Mouse (Mus musculus): ENCODE measurements at regions not wholly inside any gene's neighbourhood (a gene's known extent, or its start where the extent isn't known, plus 50 kb on each side); places are given as distances from the start of the nearest gene placed in this dataset.
A peak's percentile ranks its signal among the peaks of the same experiment; 100 is the strongest.

DNA sequence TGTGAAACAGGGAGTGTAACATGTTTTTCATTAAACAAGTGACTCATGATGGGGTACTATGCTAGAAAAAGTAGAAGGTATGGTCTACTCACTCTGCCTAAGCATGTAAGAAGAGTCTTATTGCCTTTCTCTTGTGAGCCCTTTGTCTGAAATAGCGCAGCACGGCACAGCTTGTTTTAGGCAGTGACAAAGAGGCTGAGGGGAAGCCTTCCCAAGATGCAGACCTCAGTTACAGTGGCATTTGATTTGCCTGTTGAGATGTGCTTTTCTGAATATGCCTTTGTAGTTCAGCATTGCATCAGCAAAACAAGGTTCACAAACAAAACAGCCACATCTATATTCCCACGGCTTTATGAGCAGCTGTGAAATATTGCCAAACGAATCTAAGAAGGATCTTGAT lies 189.8 kb upstream of the Chl1 start:
- Histone ChIP-seq H3K4me1 (replicated peaks; ENCODE audit: control insufficient read depth, insufficient read depth, low read length) (0 out of 2 replicates have a peak, but pooled peaks cover 5% of the 10 kb centered on the region), H3K36me3 (ENCODE audit: control insufficient read depth, insufficient read depth, low read length) (no peaks in the 10 kb centered on the region), H3K27me3 (ENCODE audit: control insufficient read depth, insufficient read depth, low read depth, low read length) (no peaks in the 10 kb centered on the region), H3K9ac (ENCODE audit: low read length) (no peak overlapping the region), H3K9me3 (ENCODE audit: control insufficient read depth, low read length) (no peaks in the 10 kb centered on the region), H3K4me2 (ENCODE audit: low read depth, low read length) (no peak overlapping the region), H3K4me3 (ENCODE audit: low read length) (no peak overlapping the region), H3K27ac (ENCODE audit: low read length) (no peak overlapping the region)
- ATAC-seq (ENCODE audit: low read depth) = no peak
- 64% methylated on average over 4 of the region's 4 CpGs for WGBS

DNA sequence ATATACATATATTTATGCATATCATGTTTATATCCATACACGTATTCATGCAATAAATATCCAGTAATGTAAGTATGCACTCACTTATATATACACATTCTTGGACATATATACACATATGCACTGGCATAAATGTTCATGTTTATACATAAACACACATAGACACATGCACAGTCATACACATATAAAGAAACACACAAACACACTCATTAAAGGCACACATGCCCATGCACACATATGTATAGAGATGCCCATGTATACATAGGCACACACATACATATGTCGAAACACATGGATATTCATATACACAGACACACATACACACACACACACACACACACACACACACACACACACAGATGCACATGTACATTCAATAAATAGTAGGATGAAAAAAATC lies 189.3 kb upstream of the Chl1 start:
- no peaks in the 10 kb centered on the region for H3K36me3 ChIP-seq (ENCODE audit: control insufficient read depth, insufficient read depth, low read length)
- H3K27ac ChIP-seq (ENCODE audit: low read length) = no peak overlapping the region
- H3K4me2 ChIP-seq (ENCODE audit: low read depth, low read length) = no peak overlapping the region
- no peaks in the 10 kb centered on the region for H3K27me3 ChIP-seq (ENCODE audit: control insufficient read depth, insufficient read depth, low read depth, low read length)
- H3K4me1 ChIP-seq (replicated peaks; ENCODE audit: control insufficient read depth, insufficient read depth, low read length) = 0 out of 2 replicates have a peak, but pooled peaks cover 5% of the 10 kb centered on the region
- H3K4me3 ChIP-seq (ENCODE audit: low read length) = no peak overlapping the region
- ATAC-seq (ENCODE audit: low read depth) = no peak
- no peaks in the 10 kb centered on the region for H3K9me3 ChIP-seq (ENCODE audit: control insufficient read depth, low read length)
- no peak overlapping the region for H3K9ac ChIP-seq (ENCODE audit: low read length)
- 75% methylated on average over 2 of the region's 2 CpGs for WGBS

DNA sequence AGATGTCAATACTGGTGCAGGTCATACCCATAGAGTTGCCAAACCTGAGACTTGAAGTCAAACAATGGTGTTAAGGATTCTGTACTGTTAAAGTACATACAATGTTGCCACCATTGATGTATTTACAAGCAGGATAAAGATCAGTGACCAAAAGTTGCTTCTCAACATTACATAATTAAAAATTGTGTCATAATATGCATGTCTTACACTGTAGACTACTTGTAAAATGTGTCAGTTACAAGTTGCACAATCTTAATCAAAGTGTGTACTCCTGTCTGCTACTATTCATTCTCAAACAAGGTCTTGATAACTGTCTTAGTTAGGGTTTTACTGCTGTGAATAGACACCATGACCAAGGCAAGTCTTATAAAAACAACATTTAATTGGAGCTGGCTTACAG lies 187.9 kb upstream of the Chl1 start:
- H3K4me3 ChIP-seq (ENCODE audit: low read length) = no peak overlapping the region
- no peak for ATAC-seq (ENCODE audit: low read depth)

DNA sequence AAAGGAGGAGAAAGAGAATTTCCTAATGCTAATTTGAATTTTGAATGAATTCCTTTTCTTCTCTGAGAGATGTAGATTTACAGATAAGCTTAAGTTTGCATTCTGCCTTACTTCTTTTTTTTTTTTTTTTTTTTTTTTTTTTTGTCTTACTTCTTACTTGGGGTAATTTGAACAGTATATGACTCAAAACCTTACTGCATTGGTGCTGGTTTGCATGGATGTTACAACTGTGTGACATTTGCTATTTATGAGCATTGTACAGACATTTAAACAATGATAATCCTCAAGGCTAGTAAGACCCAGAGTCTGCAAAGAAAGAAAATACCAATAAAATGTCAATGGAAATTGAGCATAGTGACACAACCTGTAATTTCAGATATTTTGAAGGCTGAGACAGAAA lies 174.7 kb upstream of the Chl1 start:
- H3K36me3 ChIP-seq (ENCODE audit: control insufficient read depth, insufficient read depth, low read length) = no peaks in the 10 kb centered on the region
- H3K4me2 ChIP-seq (ENCODE audit: low read depth, low read length) = no peak overlapping the region
- no peak for ATAC-seq (ENCODE audit: low read depth)
- H3K4me1 ChIP-seq (replicated peaks; ENCODE audit: control insufficient read depth, insufficient read depth, low read length) = no peaks in the 10 kb centered on the region
- no peak overlapping the region for H3K9ac ChIP-seq (ENCODE audit: low read length)
- H3K27me3 ChIP-seq (ENCODE audit: control insufficient read depth, insufficient read depth, low read depth, low read length) = no peaks in the 10 kb centered on the region
- no peak overlapping the region for H3K4me3 ChIP-seq (ENCODE audit: low read length)
- no peak overlapping the region for H3K27ac ChIP-seq (ENCODE audit: low read length)
- no peaks in the 10 kb centered on the region for H3K9me3 ChIP-seq (ENCODE audit: control insufficient read depth, low read length)

More for the DNA sequence above, 187.9 kb upstream of the Chl1 start:
- Histone ChIP-seq H3K36me3 (ENCODE audit: control insufficient read depth, insufficient read depth, low read length) (no peaks in the 10 kb centered on the region), H3K27ac (ENCODE audit: low read length) (no peak overlapping the region), H3K4me2 (ENCODE audit: low read depth, low read length) (no peak overlapping the region), H3K4me1 (replicated peaks; ENCODE audit: control insufficient read depth, insufficient read depth, low read length) (0 out of 2 replicates have a peak, but pooled peaks cover 5% of the 10 kb centered on the region), H3K9ac (ENCODE audit: low read length) (no peak overlapping the region), H3K9me3 (ENCODE audit: control insufficient read depth, low read length) (no peaks in the 10 kb centered on the region), H3K27me3 (ENCODE audit: control insufficient read depth, insufficient read depth, low read depth, low read length) (no peaks in the 10 kb centered on the region)

DNA sequence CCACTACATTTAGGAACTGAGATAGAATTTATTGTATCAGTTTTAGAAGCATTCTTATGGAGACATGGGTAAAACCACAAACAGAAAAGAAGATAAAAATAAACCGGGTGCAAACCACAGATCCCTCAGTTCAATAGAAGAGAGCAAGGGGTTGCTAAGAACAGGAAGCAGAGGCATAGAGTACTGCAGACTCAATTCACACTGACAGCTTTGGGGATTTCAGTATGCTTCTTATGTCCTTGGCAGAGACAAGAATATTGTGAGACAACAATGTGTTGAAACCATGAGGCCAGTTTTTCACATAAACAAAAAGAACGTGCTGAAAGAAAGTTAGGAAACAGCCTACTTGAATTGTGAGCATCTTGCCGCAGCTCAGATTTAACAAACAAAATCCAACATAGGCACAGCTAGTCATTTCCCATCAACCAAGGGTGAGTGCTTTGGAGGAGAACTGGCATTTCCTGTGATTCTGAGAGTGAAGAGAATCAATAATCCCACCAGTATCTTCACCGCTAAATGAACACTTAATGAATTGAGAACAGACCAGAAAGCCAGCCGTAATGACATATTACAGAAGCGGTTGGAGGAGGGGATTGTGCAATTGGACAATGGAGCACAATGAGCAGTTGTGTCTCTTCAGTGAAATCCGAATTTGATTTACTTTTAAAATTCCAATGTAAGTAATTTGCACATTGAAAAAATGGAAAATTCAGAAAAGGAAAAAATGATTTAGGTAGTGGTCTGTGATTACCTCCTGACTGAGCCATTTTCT lies 170.2 kb upstream of the Chl1 start:
- Histone ChIP-seq H3K27me3 (ENCODE audit: control insufficient read depth, insufficient read depth, low read depth, low read length) (no peaks in the 10 kb centered on the region), H3K4me2 (ENCODE audit: low read depth, low read length) (no peak overlapping the region), H3K4me1 (replicated peaks; ENCODE audit: control insufficient read depth, insufficient read depth, low read length) (no peaks in the 10 kb centered on the region), H3K27ac (ENCODE audit: low read length) (no peak overlapping the region), H3K9me3 (ENCODE audit: control insufficient read depth, low read length) (no peaks in the 10 kb centered on the region), H3K9ac (ENCODE audit: low read length) (no peak overlapping the region), H3K4me3 (ENCODE audit: low read length) (no peak overlapping the region), H3K36me3 (ENCODE audit: control insufficient read depth, insufficient read depth, low read length) (no peaks in the 10 kb centered on the region)
- WGBS = 49% methylated on average over 7 of the region's 7 CpGs
- ATAC-seq (ENCODE audit: low read depth) = peak; percentile 80

DNA sequence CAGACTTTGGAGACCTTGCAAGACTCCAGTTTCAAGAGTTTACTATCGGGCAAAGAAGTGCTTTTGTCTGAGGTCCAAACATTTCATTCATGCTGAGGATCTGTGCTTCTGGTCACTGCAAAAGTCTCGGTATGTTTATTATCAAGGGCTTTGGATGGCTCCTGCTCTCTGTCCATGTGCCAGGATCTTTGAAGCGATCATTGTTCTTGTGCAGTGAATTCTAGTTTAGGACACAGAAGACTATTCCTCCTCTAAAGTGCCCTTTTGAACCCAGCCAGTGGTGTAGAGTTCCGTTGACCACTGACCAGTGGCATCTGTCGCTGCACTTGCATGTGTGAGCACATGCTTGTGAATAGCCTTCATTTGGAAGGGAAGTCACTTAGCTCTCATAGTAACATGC lies 166.9 kb upstream of the Chl1 start:
- Histone ChIP-seq H3K27ac (ENCODE audit: low read length) (no peak overlapping the region), H3K9ac (ENCODE audit: low read length) (no peak overlapping the region), H3K27me3 (ENCODE audit: control insufficient read depth, insufficient read depth, low read depth, low read length) (no peaks in the 10 kb centered on the region), H3K9me3 (ENCODE audit: control insufficient read depth, low read length) (no peaks in the 10 kb centered on the region), H3K4me3 (ENCODE audit: low read length) (no peak overlapping the region), H3K4me1 (replicated peaks; ENCODE audit: control insufficient read depth, insufficient read depth, low read length) (no peaks in the 10 kb centered on the region), H3K4me2 (ENCODE audit: low read depth, low read length) (no peak overlapping the region), H3K36me3 (ENCODE audit: control insufficient read depth, insufficient read depth, low read length) (no peaks in the 10 kb centered on the region)
- 76% methylated on average over 5 of the region's 5 CpGs for WGBS
- no peak for ATAC-seq (ENCODE audit: low read depth)

DNA sequence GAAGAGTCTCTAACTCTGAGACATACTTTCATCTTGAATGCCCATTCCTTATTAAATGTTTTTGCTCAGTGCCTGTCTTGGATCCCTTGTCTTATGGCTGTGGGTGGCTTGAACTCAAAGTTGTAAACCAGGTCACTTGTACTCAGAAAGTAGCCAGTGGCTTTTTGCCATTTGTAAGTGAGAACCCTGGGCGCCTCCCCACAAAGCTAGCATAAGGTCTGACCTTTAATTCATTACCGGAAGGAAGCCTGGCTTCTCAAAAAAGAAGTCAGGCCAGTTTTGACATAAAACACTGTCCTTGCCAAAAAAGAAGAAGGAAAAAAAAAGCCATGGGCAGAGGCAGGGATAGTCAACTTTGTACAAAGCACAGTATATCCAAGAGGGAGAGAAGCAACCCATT lies 166.0 kb upstream of the Chl1 start:
- 58% methylated on average over 2 of the region's 2 CpGs for WGBS
- Histone ChIP-seq H3K27me3 (ENCODE audit: control insufficient read depth, insufficient read depth, low read depth, low read length) (no peaks in the 10 kb centered on the region), H3K4me3 (ENCODE audit: low read length) (no peak overlapping the region), H3K9me3 (ENCODE audit: control insufficient read depth, low read length) (no peaks in the 10 kb centered on the region), H3K27ac (ENCODE audit: low read length) (no peak overlapping the region), H3K9ac (ENCODE audit: low read length) (no peak overlapping the region), H3K4me2 (ENCODE audit: low read depth, low read length) (no peak overlapping the region), H3K4me1 (replicated peaks; ENCODE audit: control insufficient read depth, insufficient read depth, low read length) (no peaks in the 10 kb centered on the region), H3K36me3 (ENCODE audit: control insufficient read depth, insufficient read depth, low read length) (no peaks in the 10 kb centered on the region)
- no peak; the same call in 1 of the 2 replicates for ATAC-seq (ENCODE audit: low read depth)

DNA sequence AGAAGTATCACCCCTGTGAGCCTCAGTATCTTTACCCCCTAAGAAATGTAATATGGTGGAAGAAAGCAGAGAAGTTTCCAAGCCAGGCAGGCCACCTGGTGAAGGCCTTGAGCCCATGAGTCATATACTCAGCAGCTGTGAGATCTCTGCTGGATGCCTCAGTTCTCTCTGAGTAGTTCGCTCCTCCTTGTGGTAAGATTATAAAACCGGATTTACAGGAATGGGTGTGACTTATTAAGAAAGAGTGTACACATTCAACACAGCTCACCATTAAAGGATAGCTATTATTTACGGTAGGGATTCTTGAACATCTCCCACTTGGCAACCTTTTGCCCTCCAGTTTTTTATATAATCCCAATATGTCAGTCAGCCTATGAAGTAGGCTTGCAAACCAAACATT lies 165.2 kb upstream of the Chl1 start:
- no peaks in the 10 kb centered on the region for H3K36me3 ChIP-seq (ENCODE audit: control insufficient read depth, insufficient read depth, low read length)
- no peaks in the 10 kb centered on the region for H3K9me3 ChIP-seq (ENCODE audit: control insufficient read depth, low read length)
- H3K4me3 ChIP-seq (ENCODE audit: low read length) = no peak overlapping the region
- H3K27ac ChIP-seq (ENCODE audit: low read length) = no peak overlapping the region
- H3K27me3 ChIP-seq (ENCODE audit: control insufficient read depth, insufficient read depth, low read depth, low read length) = no peaks in the 10 kb centered on the region
- WGBS = 54% methylated on average over 3 of the region's 3 CpGs
- H3K4me1 ChIP-seq (replicated peaks; ENCODE audit: control insufficient read depth, insufficient read depth, low read length) = no peaks in the 10 kb centered on the region
- H3K4me2 ChIP-seq (ENCODE audit: low read depth, low read length) = no peak overlapping the region
- no peak overlapping the region for H3K9ac ChIP-seq (ENCODE audit: low read length)
- no peak for ATAC-seq (ENCODE audit: low read depth)

DNA sequence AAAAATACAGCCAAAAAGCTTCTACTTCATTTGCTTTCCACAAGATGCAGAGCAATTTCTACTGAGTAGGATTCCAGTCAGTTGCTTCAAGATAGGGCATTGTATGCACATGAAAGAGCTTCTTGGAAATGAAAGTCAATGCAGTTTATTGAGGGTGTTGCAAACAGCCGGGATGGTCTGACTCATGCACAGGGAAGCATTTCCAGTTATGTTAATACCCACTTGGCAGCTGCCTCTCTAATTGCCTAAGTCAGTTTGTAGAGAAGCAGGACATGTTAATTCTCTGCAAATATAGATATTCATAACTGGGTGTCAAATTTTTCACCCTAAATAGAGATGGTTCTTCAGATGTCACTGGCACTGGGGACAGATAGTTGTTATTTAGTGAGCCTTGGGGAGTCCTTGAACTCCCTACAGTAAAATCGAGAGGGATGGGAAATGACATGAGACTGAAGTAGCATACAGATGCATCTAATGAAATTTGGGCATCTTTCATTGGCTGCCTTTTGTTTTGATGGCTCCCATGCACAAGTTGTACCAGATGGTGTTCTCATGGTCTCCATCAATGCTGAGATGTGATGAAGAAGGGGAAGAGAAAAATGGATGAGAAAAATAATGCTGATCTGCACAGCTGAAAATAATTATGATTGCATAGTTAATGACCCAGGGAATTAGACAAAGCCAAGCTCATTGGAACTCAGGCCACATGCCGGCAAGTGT lies 157.8 kb upstream of the Chl1 start:
- H3K4me1 ChIP-seq (replicated peaks; ENCODE audit: control insufficient read depth, insufficient read depth, low read length) = no peaks in the 10 kb centered on the region
- H3K27me3 ChIP-seq (ENCODE audit: control insufficient read depth, insufficient read depth, low read depth, low read length) = no peaks in the 10 kb centered on the region
- no peaks in the 10 kb centered on the region for H3K9me3 ChIP-seq (ENCODE audit: control insufficient read depth, low read length)
- H3K36me3 ChIP-seq (ENCODE audit: control insufficient read depth, insufficient read depth, low read length) = no peaks in the 10 kb centered on the region
- H3K27ac ChIP-seq (ENCODE audit: low read length) = no peak overlapping the region
- no peak overlapping the region for H3K4me2 ChIP-seq (ENCODE audit: low read depth, low read length)
- no peak overlapping the region for H3K9ac ChIP-seq (ENCODE audit: low read length)
- no peak overlapping the region for H3K4me3 ChIP-seq (ENCODE audit: low read length)
- WGBS = 73% methylated on average over 3 of the region's 3 CpGs
- ATAC-seq (ENCODE audit: low read depth) = no peak
